Mouse (Mus musculus) gastrocnemius, adult 2 months (tissue): Measurements from ENCODE around the gene Hpf1. TPM values are rescaled to one million over a fixed set of nuclear protein-coding genes. Genes with fewer than 3 reads are reported as not detected.

ENCODE experiments used
- DNase-seq: peaks from one replicate; pipeline ENCODE4 v3.0.0; 2022
- H3K27ac ChIP-seq: fragments of 200-600 bp; 2 replicates; pipeline ENCODE4 v1.8.1; 2022; ENCODE audit warnings: mild to moderate bottlenecking
- H3K4me3 ChIP-seq: fragments of 200-600 bp; 2 replicates; pipeline ENCODE4 v1.8.1; 2022; ENCODE audit warnings: mild to moderate bottlenecking, moderate library complexity
- CTCF ChIP-seq: fragments of 200-600 bp; IDR thresholded peaks from 2 replicates; pipeline ENCODE4 v1.8.1; 2022; ENCODE audit warnings: antibody characterized with exemption, mild to moderate bottlenecking, moderate library complexity
- intact Hi-C: fragments of 180-260 bp; cut with DNase I; formaldehyde crosslinking; loops from one replicate; pipeline ENCODE4 v1.15.1; 2025
- total RNA-seq, 2 experiments: library from RNA; stranded (reverse); gene quantifications; 2 replicates each; pipeline ENCODE4 v1.2.3; 2021

Gene Hpf1
- total RNA-seq, 2 experiments from 2014 or later = 6.0 to 7.9 TPM

- no peak overlapping the region for H3K4me3 ChIP-seq
- TF ChIP-seq CTCF = no peak
- intact Hi-C loops = no loop called here
- no peak for DNase-seq
- H3K27ac ChIP-seq = no peak overlapping the region
These were observed 22.3 kb downstream of the Hpf1 start for GRCm38 (mm10) chr8:60912554-60912953.

GRCm38 (mm10) chr8:60919069-60919468 lies 28.9 kb downstream of the Hpf1 start:
- Histone ChIP-seq H3K4me3 (no peak overlapping the region), H3K27ac (no peak overlapping the region)
- TF ChIP-seq CTCF = no peak
- DNase-seq = no peak
- intact Hi-C loops = no loop called here

GRCm38 (mm10) chr8:60920176-60920575 lies 30.0 kb downstream of the Hpf1 start:
- no peak for TF ChIP-seq CTCF
- Histone ChIP-seq H3K4me3 (no peak overlapping the region), H3K27ac (no peak overlapping the region)
- DNase-seq = no peak
- intact Hi-C loops = no loop called here

- intact Hi-C loops = no loop called here
- TF ChIP-seq CTCF = peak; percentile 39
- no peak overlapping the region for H3K4me3 ChIP-seq
- no peak overlapping the region for H3K27ac ChIP-seq
- DNase-seq = no peak
These were observed 43.4 kb downstream of the Hpf1 start for GRCm38 (mm10) chr8:60933617-60934016.

- H3K4me3 ChIP-seq = no peak overlapping the region
- intact Hi-C loops = no loop called here
These were observed 48.7 kb downstream of the Hpf1 start for GRCm38 (mm10) chr8:60938717-60939424.

GRCm38 (mm10) chr8:60942867-60943266 lies 52.6 kb downstream of the Hpf1 start:
- no peak overlapping the region for H3K27ac ChIP-seq
- TF ChIP-seq CTCF = peak; percentile 43
- intact Hi-C loops = no loop called here
- DNase-seq = no peak
- H3K4me3 ChIP-seq = no peak overlapping the region

More at GRCm38 (mm10) chr8:60938717-60939424, 48.7 kb downstream of the Hpf1 start:
- no peak for DNase-seq
- no peak for TF ChIP-seq CTCF
- no peak overlapping the region for H3K27ac ChIP-seq

- no peak overlapping the region for H3K4me3 ChIP-seq
- intact Hi-C loops = no loop called here
- TF ChIP-seq CTCF = no peak
- DNase-seq = no peak
- no peak overlapping the region for H3K27ac ChIP-seq
These were observed 57.3 kb downstream of the Hpf1 start for GRCm38 (mm10) chr8:60947503-60947902.

GRCm38 (mm10) chr8:60949859-60950258 lies 59.6 kb downstream of the Hpf1 start:
- no peak for DNase-seq
- TF ChIP-seq CTCF = no peak
- intact Hi-C loops = no loop called here
- Histone ChIP-seq H3K27ac (peak overlapping the region; percentile 21; the same call in 1 of the 2 replicates), H3K4me3 (no peak overlapping the region)

- peak overlapping the region; percentile 24; the same call in 1 of the 2 replicates for H3K27ac ChIP-seq
- DNase-seq = no peak
- no peak for TF ChIP-seq CTCF
- intact Hi-C loops = no loop called here
- no peak overlapping the region for H3K4me3 ChIP-seq
These were observed 61.1 kb downstream of the Hpf1 start for GRCm38 (mm10) chr8:60951271-60951670.

- intact Hi-C loops = no loop called here
- Histone ChIP-seq H3K27ac (0 out of 2 replicates have a peak overlapping the region, but pooled peaks have one; percentile 93), H3K4me3 (no peak overlapping the region)
- no peak for DNase-seq
- TF ChIP-seq CTCF = no peak
These were observed 61.5 kb downstream of the Hpf1 start for GRCm38 (mm10) chr8:60951757-60952156.

- no peak for DNase-seq
- intact Hi-C loops = no loop called here
- no peak for TF ChIP-seq CTCF
- H3K4me3 ChIP-seq = no peak overlapping the region
- peak overlapping the region; percentile 93; the same call in 1 of the 2 replicates for H3K27ac ChIP-seq
These were observed 62.6 kb downstream of the Hpf1 start for GRCm38 (mm10) chr8:60952803-60953202.

- Histone ChIP-seq H3K4me3 (peak overlapping the region; percentile 78), H3K27ac (peak overlapping the region; percentile 93)
- DNase-seq = peak; percentile 68
- TF ChIP-seq CTCF = no peak
- intact Hi-C loops = no loop called here
These were observed 64.2 kb downstream of the Hpf1 start for GRCm38 (mm10) chr8:60954281-60955014.

GRCm38 (mm10) chr8:60956847-60957246 lies 66.6 kb downstream of the Hpf1 start:
- H3K4me3 ChIP-seq = no peak overlapping the region
- no peak for TF ChIP-seq CTCF
- H3K27ac ChIP-seq = peak overlapping the region; percentile 93; the same call in 1 of the 2 replicates
- intact Hi-C loops = no loop called here
- DNase-seq = no peak

Other genes starting within 250 kb of the Hpf1 start
- gene Clcn3, start 92.9 kb downstream of the Hpf1 start, total RNA-seq = 10 to 100 TPM; 27.5 to 37.4 TPM
- gene Nek1, start 102.8 kb downstream of the Hpf1 start, total RNA-seq = 1 to 10 TPM; 3.8 to 4.7 TPM